Mouse (Mus musculus) 416B (cell line): ENCODE data around the gene Rab1b.
"Not testable (repeated sequence)": the region's sequence is repeated elsewhere in the genome, so short reads cannot be mapped to it uniquely, and the experiment has no call there.

Source experiments
- DNase-seq: peaks from one replicate; pipeline ENCODE4 v3.0.0; 2011; ENCODE audit warnings: low read depth

Rab1b gene

DNA sequence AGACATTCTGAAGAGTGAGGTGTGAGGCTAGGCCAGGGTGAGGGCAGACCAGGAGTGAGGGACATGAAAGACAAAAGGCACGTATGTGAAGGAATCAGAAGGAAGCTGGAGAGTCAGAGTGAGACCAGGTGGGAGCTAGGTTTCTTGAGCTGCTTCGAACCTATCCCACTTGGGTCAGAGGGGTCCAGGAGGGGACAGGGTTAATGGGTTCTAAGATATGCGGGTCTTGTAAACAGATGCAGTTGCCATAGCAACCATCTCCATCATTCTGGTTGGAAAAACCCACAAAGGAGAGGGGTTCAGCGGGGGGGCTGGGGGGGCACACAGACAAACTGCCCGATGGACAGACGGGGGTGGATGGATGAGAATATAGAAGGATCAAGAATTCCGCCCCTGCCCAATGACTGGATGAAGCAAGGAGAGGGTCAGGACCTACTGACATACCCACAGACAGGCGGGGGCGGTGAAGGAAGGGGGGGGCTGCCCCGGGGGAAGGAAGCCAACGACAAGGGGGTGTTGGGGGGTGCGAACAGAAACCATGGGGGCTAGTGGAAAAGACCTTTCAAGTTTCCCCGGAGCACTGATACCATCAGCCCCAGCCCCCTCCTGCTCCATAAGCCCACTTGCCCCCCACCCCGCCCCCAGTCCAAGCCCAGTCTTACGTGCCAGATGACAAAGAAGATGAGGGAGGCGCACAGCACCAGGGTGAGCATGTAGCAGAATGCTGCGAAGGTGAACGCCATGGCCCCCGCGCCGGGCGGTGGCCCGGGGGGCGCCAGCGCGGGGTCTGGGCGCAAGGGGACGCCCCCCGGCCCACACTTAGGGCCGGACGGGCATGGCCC lies 9.1 kb downstream of the Rab1b start:
- no peak for DNase-seq

DNA sequence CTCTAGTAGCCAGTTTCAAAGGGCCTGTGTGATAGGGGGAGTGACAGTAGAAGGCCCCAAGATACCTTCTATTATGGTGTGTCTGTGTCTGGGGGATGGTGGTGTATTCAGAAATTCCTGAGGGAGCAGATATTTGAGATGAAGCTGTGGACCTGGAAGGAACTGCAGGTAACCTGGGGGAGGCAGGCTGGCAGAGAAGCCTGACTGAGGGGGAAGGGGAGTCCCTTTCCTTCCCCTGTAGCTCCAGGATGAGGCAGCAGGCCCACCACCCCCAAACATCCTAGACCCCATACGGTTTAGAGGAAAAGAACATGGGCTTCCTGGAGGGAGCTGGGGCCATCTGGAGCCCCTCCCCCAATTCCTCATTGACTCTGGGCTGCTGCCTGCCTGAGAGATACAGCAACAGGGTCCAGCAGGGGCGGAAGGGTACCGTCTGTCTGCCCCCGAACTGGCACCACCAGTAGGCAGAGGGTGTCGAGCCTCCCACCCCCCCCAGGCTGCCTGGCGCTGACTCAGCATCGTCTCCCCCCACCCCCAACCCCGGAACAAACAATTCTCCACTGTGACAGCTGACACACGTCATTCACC lies 10.9 kb downstream of the Rab1b start:
- no peak for DNase-seq

DNA sequence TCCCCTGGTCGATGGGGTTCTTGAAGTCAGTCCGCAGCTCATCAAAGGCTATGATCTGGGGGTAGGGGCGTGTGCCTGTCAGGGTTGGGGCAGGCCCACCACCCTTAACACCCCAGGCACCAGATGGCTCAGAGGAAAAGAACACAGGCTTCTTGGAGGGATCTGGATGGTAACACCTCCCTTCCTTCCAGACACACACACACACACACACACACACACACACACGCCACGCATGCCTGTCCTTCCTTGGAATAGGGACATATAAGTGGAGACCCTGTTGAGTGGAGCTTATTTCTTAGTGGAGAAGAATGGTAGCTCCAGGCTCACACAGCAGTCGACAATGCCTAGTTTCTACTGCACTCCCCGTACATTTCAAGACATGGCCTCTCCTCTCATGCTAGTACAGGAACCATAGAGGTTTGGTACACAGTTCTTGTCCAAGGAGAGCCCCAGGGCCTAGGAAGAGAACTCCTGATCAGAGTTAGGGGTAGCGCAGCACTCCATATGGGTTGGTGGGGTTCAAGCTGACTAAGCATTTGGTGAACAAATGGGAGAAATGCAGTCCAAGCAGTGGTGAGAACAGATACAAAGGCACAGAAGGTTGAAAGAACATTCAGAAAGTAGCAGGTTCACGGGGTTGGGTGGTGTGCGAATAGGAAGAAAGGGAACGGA lies 12.0 kb downstream of the Rab1b start:
- no peak for DNase-seq

DNA sequence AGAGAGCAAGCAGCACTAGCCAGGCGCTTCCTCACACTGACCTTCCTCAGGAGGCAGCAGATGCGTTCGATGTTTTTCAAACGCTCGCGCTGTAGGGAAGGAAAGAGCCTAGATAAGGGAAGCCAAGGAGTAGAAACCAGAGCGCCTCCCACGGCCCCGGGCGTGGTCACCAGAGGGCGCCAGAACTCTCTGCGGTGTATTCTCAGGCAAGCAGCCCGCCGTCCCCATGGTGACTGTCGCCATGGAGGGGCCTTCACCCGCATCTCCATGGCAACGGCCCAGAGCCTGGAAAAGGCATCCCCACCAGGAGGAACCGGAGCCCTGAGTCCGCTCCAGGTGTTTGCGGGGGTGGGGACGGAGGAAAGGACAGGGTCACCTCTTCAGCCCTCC lies 12.6 kb downstream of the Rab1b start:
- peak; percentile 85 for DNase-seq

DNA sequence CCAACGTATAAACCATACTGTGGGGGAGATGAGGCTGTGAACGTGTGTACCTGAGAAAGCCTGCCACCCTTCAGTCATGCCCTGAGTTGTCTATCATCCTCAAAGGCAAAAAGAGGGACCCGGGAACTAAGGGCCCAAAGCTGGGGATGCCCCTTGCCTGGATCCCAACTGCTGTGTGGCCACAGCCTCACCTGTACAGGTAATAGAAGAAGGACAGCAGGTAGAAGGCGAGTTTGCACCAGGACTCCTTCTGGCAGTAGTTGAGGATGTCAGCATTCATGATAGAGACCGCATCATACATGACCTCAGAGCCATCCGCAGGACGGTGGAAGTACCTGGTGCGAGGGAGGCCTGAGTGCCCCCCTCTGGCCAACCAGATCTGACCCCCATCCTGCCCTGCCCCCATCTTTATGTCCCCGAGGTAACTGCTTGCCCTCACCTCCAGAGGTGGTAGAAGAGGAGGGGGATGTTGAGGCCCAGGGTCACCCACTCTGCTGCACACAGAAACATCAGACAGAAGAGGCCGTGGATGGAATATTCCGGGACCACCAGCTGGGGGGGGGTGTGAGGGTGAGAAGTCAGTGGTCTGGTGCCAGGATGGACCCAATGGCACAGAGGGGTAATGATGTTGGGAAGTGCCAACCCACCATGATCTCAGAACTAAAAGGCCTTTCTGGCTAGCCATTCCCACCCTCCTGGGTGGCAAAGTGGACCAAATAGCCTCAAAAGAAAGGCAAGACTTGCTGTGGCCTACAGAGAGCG lies 13.2 kb downstream of the Rab1b start:
- no peak for DNase-seq

DNA sequence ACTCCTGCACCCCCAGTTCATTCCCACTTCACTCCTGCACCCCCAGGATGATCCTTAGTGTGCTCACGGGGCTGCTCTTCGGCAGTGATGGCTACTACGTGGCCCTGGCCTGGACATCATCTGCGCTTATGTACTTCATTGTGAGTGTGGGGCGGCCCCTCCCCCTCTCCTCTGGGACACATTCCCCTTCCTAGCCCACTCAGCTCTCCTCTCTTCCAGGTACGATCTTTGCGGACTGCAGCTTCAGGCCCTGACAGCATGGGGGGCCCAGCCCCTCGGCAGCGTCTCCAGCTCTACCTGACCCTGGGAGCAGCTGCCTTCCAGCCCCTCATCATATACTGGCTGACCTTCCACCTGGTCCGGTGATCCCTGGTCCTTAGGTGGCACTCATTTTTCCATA lies 14.8 kb downstream of the Rab1b start:
- DNase-seq: no peak

DNA sequence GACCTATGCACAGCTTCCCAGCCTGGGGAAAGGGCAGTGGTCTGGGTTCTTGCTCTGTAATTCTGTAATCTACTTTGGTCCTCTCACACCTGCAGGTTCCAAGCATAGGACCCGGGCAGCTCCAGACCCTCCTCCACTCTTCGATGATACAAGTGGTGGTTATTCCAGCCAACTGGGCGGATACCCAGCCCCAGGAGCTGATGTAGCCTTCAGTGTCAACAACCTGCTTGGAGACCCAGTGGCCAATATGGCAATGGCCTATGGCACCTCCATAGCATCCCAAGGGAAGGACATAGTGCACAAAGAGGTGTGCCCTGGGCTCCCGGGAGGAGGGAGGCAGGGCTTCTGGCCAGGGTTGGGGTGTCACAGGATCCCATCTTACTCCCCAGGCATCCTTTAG lies 17.5 kb downstream of the Rab1b start:
- DNase-seq: no peak

DNA sequence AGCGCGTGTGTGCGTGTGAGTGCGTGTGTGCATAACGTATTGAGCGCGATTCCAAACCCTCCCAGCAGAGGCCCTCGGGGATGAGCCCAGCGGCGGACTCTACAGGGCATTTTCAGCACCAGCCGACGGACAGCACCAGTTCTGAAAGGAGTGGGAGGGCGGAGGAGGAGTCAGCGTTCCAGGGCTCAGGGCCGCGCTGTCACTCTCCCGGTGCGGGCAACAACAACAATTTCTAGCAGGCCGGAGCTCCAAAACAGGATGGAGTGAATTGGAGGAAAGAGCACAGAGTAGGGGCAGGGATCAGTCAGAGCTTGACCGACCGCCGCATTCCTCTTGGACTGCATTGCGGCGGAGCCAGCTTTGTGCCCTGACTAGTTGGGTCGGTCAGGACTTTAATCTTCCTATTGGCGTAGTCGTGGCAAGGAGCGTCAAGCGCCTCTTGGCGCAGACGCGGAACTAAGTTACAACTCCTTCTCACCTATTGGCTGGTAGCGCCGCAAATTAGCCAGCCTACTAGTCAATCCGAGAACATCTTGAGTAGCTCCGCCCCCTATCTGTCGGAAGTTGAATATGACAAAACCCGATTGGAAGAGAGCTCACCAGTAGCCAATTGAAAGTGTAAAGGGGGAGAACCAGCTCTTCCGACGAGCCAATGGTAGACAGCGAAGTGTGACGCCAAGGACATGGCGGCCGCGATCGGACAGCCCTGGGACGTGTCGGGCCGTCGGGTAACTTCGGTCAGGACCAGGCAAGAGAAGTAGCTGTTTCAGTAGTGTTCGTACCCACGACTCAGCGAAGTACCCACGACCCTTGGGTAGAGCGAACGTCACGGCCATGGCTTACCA lies 18.8 kb downstream of the Rab1b start, which contains the start of gene Yif1a:
Gene Yif1a (plus strand): TSS at position 655 of the 845 bp plus-strand sequence.
- DNase-seq: peak; percentile 100

DNA sequence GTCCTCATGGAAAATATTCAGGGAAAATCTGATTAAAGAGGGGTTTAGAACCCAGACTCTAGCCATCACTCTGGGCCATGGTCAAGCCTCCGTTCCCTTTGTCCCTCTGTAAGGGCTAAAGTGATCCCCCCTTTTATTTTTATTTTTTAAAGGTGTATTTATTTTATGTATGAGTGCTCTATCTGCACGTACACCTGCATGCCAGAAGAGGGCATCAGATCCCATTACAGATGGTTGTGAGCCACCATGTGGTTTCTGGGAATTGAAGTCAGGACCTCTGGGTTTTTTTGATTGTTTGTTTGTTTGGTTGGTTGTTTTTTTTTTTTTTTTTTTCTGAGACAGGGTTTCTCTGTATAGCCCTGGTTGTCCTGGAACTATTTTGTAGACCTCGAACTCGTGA lies 20.3 kb downstream of the Rab1b start:
- DNase-seq: not testable (repeated sequence)

DNA sequence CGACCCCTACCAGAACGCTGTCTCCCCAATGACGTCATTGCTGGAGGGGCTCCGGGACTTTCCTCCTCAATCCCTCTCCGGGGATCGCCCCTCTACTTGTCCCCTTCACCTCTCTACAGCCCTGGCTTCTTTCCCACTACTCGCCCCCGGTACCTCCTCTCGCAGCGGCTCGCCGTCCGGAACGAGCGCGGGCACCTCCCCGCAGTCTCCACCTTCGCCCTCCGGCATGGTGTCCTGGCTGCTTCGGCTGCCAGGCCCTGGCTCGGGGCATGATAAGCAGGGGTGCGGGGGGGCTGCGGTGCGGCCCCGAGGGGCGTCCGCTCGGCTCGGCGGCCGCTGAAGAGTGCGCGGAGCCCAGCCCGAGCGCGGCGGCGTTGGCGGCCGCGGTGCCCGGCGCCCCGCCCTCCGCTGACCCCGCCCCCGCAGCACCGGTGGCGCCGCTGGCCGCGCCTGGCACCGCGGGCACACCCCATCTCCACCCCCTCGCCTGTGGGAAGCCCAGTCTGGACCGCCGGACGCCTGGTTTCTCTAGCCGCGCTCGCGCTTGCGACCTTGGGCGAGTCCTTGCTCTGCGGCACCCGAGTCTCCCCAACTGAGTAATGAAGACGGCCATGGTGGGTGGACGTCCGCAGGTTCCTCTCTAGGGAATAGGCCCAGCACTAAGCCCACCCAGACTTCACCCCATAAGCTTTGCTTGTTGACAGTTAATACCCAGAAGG lies 21.6 kb downstream of the Rab1b start, which contains the start of gene Tmem151a:
Gene Tmem151a (minus strand): TSS at position 387 of the 719 bp plus-strand sequence.
- DNase-seq: no peak

DNA sequence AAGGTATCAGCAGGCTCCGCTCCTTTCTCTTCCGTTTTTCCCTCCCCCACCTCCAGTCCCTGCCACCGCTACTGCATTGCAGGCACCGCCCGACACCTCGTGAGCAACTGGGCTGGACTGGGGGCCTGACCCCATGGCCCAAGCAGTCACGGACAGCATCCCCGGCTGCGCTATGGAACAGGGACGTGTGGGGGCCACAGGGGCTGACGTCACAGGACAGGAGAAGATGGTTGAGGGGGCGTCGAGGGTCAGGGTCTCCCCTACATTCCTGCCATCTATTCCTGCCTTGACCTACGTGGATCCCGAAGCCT lies 22.1 kb downstream of the Rab1b start:
- no peak for DNase-seq

DNA sequence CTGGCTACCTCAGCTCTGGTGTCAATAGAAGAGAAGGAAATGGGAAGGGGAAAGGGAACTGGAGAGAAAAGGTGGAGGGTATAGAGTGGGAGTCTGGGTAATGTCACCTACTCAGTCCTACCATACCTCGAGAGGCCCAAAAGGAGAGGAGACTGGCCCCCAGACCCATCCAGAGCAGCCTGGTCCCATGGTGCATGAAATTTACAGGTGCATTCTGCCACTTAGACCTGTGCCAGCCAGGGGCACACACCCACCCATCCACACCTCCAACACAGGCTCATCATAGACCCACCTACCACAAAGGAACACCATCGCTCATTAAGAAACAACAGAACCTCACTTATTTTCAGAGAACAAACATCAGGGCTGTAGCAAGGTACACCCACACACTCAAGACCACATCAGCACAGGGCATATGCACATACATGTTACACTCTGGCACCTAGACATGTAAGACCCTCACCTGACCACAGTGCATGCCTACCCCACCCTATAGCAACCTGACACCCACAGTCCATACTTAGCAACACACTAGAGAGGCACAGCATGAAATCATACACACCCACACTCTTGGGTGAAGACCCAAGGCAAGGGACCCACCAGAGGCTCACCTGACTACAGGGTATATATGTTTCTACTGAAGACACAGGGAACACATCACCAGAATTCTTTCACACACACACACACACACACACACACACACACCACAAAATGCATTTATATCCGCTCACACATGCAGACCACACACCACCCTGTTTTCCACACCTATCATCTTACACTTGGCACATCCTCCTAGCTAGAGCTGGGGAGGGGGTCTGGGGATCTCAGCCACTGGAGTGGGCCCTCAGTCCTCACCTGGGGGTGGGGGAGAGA lies 22.7 kb downstream of the Rab1b start:
- no peak for DNase-seq

DNA sequence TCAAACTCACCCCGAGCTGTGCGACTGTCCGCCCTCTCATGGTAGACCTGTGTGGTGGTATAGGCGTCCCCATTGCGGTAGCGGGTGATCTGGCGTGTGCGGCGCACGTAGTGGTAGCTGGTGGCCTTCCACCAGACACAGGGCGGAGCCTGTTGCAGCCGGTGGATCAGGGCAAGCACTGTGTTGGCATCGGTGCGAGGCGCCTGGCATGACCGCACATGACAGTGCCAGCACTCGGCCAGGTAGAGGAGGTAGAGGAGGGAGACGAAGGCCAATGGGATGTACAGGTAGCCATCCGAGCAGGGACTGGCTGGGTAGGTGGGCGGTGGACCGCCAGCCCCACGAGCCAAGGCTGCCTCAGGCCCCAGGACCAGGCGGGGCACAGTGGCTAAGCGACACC lies 24.3 kb downstream of the Rab1b start:
- DNase-seq: no peak

DNA sequence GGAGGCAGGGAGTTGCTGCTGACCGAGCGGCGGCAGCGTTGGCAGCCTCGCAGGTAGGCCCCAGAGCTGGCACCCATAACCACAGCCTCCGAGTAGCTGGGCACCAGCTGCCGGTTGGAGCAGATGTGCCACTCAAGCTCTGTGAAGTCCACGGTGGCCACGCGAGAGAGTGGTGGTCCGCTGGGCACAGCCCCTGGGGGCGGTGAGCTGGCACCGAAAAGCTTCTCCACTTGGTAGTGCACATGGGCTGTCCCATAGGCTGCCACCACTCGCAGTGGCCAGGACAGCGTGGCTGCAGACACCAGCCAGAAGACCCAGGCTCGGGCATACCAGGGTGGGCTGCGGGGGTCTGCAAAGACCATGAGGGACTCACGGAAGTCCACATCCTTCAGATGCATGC lies 24.9 kb downstream of the Rab1b start:
- no peak for DNase-seq

DNA sequence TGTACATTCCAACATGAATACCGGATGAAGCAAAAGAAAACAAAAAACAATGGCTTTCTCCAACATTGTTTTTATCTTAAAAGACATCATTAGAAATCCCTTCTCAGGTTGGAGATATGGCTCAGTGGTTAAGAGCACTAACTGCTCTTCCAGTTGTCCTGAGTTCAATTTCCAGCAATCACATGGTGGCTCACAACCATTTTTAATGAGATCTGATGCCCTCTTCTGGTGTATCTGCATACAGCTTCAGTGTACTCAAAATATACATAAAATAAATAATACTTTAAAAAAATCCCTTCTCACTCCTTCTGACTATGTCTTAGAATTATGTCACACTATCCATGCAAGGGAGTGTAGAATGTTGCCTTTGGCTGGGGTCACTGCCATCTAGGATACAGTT lies 27.6 kb downstream of the Rab1b start:
- DNase-seq: peak; percentile 35

DNA sequence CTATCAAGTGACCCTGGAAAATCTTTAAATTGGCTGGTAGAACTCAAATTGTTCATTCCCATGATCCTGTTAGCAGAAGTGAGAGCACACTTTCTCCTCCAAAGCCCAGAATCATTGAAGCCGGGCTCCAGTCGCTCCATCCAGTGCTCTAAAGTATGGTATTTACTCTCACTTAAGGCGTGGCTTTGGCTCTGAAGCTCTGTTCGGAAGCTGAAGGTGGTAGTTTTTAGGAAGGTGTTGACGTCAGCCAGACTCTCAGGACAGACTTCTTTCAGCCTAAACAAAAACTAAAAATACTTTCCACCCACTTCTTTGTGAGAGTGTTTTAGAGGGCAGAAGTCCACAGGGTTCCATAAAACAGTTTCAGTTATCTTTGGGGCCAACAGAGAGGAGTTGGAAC lies 33.4 kb downstream of the Rab1b start:
- DNase-seq: no peak

DNA sequence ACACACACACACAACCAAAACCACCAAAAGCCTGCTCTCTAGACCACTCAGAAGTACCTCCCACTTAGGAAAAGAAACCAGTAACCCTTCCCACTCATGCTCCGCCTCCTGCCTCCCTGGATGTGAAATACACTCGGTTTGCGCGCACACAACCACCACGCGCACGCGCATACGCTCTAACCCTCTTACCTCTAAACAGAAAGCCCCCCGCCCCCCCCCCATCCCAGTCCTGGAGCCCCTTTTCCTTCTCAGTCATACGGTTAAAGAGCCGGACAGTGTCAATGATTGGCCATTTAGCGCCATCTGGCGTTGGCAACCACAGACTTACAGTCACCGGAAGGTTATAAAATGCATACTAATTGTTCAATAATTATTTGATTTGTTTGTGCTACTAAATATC lies 33.8 kb downstream of the Rab1b start:
- peak; percentile 73 for DNase-seq

DNA sequence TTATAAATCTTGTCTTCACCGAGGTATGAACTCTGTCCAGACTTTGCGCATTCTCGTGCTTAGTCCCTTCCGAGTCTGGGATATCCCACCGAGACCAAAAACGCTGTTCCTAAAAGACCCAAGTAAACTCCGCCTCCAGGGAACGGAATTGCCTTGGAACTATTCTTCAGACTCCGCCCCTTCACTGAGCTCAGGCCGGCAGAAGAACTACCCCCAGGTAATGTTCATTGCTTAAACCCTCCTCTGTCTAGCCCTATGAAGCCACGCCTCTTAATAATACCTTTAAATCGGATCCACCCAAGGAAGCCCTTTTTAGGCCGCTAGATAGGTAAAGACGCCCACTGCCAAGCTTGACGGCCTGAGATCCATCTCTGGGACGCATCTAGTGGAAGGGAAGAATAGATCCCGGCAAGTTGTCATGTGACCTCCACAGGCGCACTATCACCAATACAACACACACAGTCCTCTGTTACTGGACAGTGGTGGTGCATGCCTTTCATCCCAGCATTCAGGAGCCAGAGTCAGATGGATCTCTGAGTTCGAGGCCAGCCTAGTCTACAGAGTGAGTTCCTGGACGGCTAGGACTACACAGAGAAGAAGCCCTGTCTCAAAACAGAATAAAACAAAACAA lies 34.4 kb downstream of the Rab1b start:
- DNase-seq: peak; percentile 63
